Comparison of ENCODE assay signal across 18 mouse cellular contexts in genomic region chr2:22775681-22776080, GRCm38 (mm10). TPM values are rescaled to one million over a fixed set of nuclear protein-coding genes. Genes with fewer than 3 reads are reported as not detected.
DNase-seq lines count a peak whose midpoint lies in the region; ATAC-seq and TF ChIP-seq lines count a peak whose summit lies in the region.
"Had no signal": no experiment of that assay in that cellular context is flagged by ENCODE, and none has a peak within 500 bp of the region (broad histone marks: within the 10 kb centered on the region; RNA-seq: fewer than 3 reads in every experiment).

No protein-coding gene starts in this region.

- H3K4me3 ChIP-seq in heart, embryonic 13.5 days, result no peak overlapping the region
- peak overlapping the region; percentile 30 for H3K4me3 ChIP-seq in C2C12 (ENCODE audit: insufficient read depth, poor library complexity, severe bottlenecking)
- H3K4me3 ChIP-seq in bone marrow, adult 2 months (replicated peaks; ENCODE audit: control insufficient read depth, low read depth, low read length), result peak overlapping the region; percentile 98
- peak overlapping the region; percentile 68 for H3K4me3 ChIP-seq in liver, embryonic 15.5 days (replicated peaks)
- no peak overlapping the region for H3K4me3 ChIP-seq in layer of hippocampus, adult 2 months
- H3K4me3 ChIP-seq: midbrain, embryonic 12.5 days had no signal

- TF ChIP-seq POLR2A in bone marrow, adult 2 months (IDR thresholded peaks at IDR 0.05; ENCODE audit: borderline replicate concordance, control insufficient read depth, low read depth, low read length), result no peak

- H3ac ChIP-seq in C2C12 (ENCODE audit: control insufficient read depth, insufficient read length, low read depth), result no peak overlapping the region

- no peak for DNase-seq in heart, postnatal 25 days (ENCODE audit: low spot score)
- no peak for DNase-seq in cerebellum, adult 11 months
- no peak for DNase-seq in layer of hippocampus, adult 2 months (ENCODE audit: low spot score in 2 of 2)
- DNase-seq: adrenal gland, postnatal 14 days; cerebellum, postnatal 10 days; embryo, embryonic 11 days; heart, postnatal 10 days; kidney, adult 2 months; kidney, postnatal 36 days; lung, postnatal 14 days; right cerebral cortex, adult 18-20 months had no signal

- H3K27ac ChIP-seq in heart, embryonic 13.5 days (replicated peaks), result no peak overlapping the region
- no peak overlapping the region for H3K27ac ChIP-seq in bone marrow, adult 2 months (ENCODE audit: control insufficient read depth, insufficient read depth, low read depth, low read length, poor library complexity)
- H3K27ac ChIP-seq in liver, embryonic 15.5 days (replicated peaks), result no peak overlapping the region
- no peak overlapping the region for H3K27ac ChIP-seq in layer of hippocampus, adult 2 months
- H3K27ac ChIP-seq: forebrain, embryonic 10.5 days; midbrain, embryonic 12.5 days; stomach, postnatal 0 days had no signal

- no peak for ATAC-seq in heart, embryonic 13.5 days (ENCODE audit: extremely low read depth, insufficient number of reproducible peaks, low FRiP score, low TSS enrichment)
- ATAC-seq in liver, embryonic 15.5 days (ENCODE audit: insufficient read depth), result no peak

- H3K4me2 ChIP-seq in heart, embryonic 13.5 days, result peak overlapping the region; percentile 87
- H3K4me2 ChIP-seq in liver, embryonic 15.5 days, result peak overlapping the region; percentile 94
- H3K4me2 ChIP-seq: midbrain, embryonic 12.5 days had no signal

- H3K27me3 ChIP-seq in heart, embryonic 13.5 days (replicated peaks), result 0 out of 2 replicates have a peak, but pooled peaks cover 12% of the 10 kb centered on the region
- H3K27me3 ChIP-seq in C2C12 (ENCODE audit: control insufficient read depth, insufficient read depth, insufficient read length), result no peaks in the 10 kb centered on the region
- no peaks in the 10 kb centered on the region for H3K27me3 ChIP-seq in liver, embryonic 15.5 days

- H3K79me2 ChIP-seq in C2C12 (ENCODE audit: control insufficient read depth, insufficient read depth), result peaks cover 50% of the 10 kb centered on the region

- no peak overlapping the region for H3K9ac ChIP-seq in heart, embryonic 13.5 days
- peak overlapping the region; percentile 31; the same call in 1 of the 2 replicates for H3K9ac ChIP-seq in liver, embryonic 15.5 days
- H3K9ac ChIP-seq: midbrain, embryonic 12.5 days had no signal

- TF ChIP-seq CTCF in C2C12 (IDR thresholded peaks at IDR 0.05; ENCODE audit: control insufficient read depth, insufficient read depth, insufficient read length), result no peak
- no peak for TF ChIP-seq CTCF in bone marrow, adult 2 months (IDR thresholded peaks at IDR 0.05; ENCODE audit: control insufficient read depth, insufficient read depth, low read length)
- no peak for TF ChIP-seq CTCF in layer of hippocampus, adult 2 months (conservative IDR thresholded peaks at IDR 0.05)

- no peaks in the 10 kb centered on the region for H3K36me3 ChIP-seq in heart, embryonic 13.5 days
- no peaks in the 10 kb centered on the region for H3K36me3 ChIP-seq in C2C12 (ENCODE audit: control insufficient read depth, insufficient read depth)
- no peaks in the 10 kb centered on the region for H3K36me3 ChIP-seq in liver, embryonic 15.5 days (replicated peaks)
- H3K36me3 ChIP-seq: forebrain, embryonic 10.5 days; midbrain, embryonic 12.5 days had no signal

- WGBS in heart, embryonic 13.5 days, result 59% methylated on average over 3 of the region's 3 CpGs
- 6% methylated on average over 3 of the region's 3 CpGs for WGBS in bone marrow, adult 2 months
- 25% methylated on average over 3 of the region's 3 CpGs for WGBS in liver, embryonic 15.5 days (ENCODE audit: insufficient replicate concordance)

- no peaks in the 10 kb centered on the region for H3K9me3 ChIP-seq in heart, embryonic 13.5 days
- H3K9me3 ChIP-seq in liver, embryonic 15.5 days (replicated peaks), result no peaks in the 10 kb centered on the region
- H3K9me3 ChIP-seq: forebrain, embryonic 10.5 days; midbrain, embryonic 12.5 days had no signal

- intact Hi-C loops in heart, postnatal 25 days (cut with DNase I), result no loop called here

- H3K4me1 ChIP-seq in heart, embryonic 13.5 days, result peaks cover 11% of the 10 kb centered on the region
- H3K4me1 ChIP-seq in bone marrow, adult 2 months (ENCODE audit: control insufficient read depth, insufficient read depth, low read length), result no peaks in the 10 kb centered on the region; the same call in 1 of the 2 replicates
- peaks cover 54% of the 10 kb centered on the region for H3K4me1 ChIP-seq in liver, embryonic 15.5 days (replicated peaks)

- peaks cover 9% of the 10 kb centered on the region for H3K79me3 ChIP-seq in C2C12 (ENCODE audit: low read depth)

TF ChIP-seq in C2C12, 6 proteins besides CTCF, POLR2A, EP300 and RAD21:
- TF ChIP-seq USF1 (IDR thresholded peaks at IDR 0.05; ENCODE audit: low read depth) (peak; percentile 37), MYOD1 (IDR thresholded peaks at IDR 0.05; ENCODE audit: control insufficient read depth, insufficient read length, low read depth) (no peak)

RNA-seq across cellular contexts. Expression of gene Apbb1ip, which starts 1.8 kb away (rescaled TPM):
- polyA plus RNA-seq in heart, embryonic 13.5 days (2015; fragmentation: Nextera tagmentation; extraction: Ambion mirVana), result 1.4 and 2.1 TPM in 2 replicates
- total RNA-seq in heart, postnatal 25 days (2021), result 1 to 10 TPM; 3.4 to 3.5 TPM
- 4.0 TPM for polyA plus RNA-seq in C2C12 (2012; fragmentation: generic; extraction: Trizol)
- 25.0 and 45.8 TPM in 2 replicates for polyA plus RNA-seq in bone marrow, adult 2 months (2011; ENCODE audit: insufficient read depth, insufficient read length, low replicate concordance, missing spikeins)
- 12.7 and 13.1 TPM in 2 replicates for polyA plus RNA-seq in liver, embryonic 15.5 days (2015; fragmentation: Nextera tagmentation; extraction: Ambion mirVana)
- total RNA-seq in layer of hippocampus, adult 2 months (2021), result 1 to 10 TPM; 5.8 to 6.0 TPM

Comparison
In these comparisons a context has a peak if more than half of its experiments do, and no peak if none do; other contexts are left out.
1. H3K4me3 ChIP-seq: peak in C2C12 (single experiment), bone marrow, adult 2 months (single experiment) and liver, embryonic 15.5 days (single experiment); none in heart, embryonic 13.5 days (single experiment) and layer of hippocampus, adult 2 months (single experiment).